Mouse (Mus musculus): ENCODE measurements at regions not wholly inside any gene's neighbourhood (a gene's known extent, or its start where the extent isn't known, plus 50 kb on each side); places are given as distances from the start of the nearest gene placed in this dataset.

GRCm38 (mm10) chr5:41994307-41994706, 73.5 kb upstream of the Gm16223 start:
- DNase-seq (ENCODE audit: low spot score), result no peak
- Histone ChIP-seq H3K27ac (ENCODE audit: low read depth) (no peak overlapping the region), H3K4me3 (ENCODE audit: low read depth, low read length) (no peak overlapping the region), H3K4me1 (ENCODE audit: control insufficient read depth, insufficient read depth) (no peaks in the 10 kb centered on the region), H3K9me3 (replicated peaks; ENCODE audit: control insufficient read depth, low read length) (no peaks in the 10 kb centered on the region), H3K27me3 (ENCODE audit: control insufficient read depth, insufficient read depth, low read length) (no peaks in the 10 kb centered on the region), H3K4me2 (ENCODE audit: low read depth, low read length) (no peak overlapping the region), H3K9ac (replicated peaks; ENCODE audit: low read depth, low read length) (no peak overlapping the region), H3K36me3 (replicated peaks; ENCODE audit: control insufficient read depth, insufficient read depth, low read length) (no peaks in the 10 kb centered on the region)
- no peak for ATAC-seq (ENCODE audit: insufficient read depth, low read depth)
- 56% methylated on average over 2 of the region's 2 CpGs for WGBS
- TF ChIP-seq EP300 (IDR thresholded peaks at IDR 0.05; ENCODE audit: low read depth), result no peak

GRCm38 (mm10) chr5:41983556-41983955, 84.2 kb upstream of the Gm16223 start:
- no peak overlapping the region for H3K27ac ChIP-seq (ENCODE audit: low read depth)
- no peak for TF ChIP-seq EP300 (IDR thresholded peaks at IDR 0.05; ENCODE audit: low read depth)
- H3K36me3 ChIP-seq (replicated peaks; ENCODE audit: control insufficient read depth, insufficient read depth, low read length), result no peaks in the 10 kb centered on the region
- no peak for ATAC-seq (ENCODE audit: insufficient read depth, low read depth)
- H3K4me1 ChIP-seq (ENCODE audit: control insufficient read depth, insufficient read depth), result no peaks in the 10 kb centered on the region
- no peak for DNase-seq (ENCODE audit: low spot score)
- no peak overlapping the region for H3K4me2 ChIP-seq (ENCODE audit: low read depth, low read length)
- no peaks in the 10 kb centered on the region for H3K9me3 ChIP-seq (replicated peaks; ENCODE audit: control insufficient read depth, low read length)
- 46% methylated on average over 4 of the region's 4 CpGs for WGBS
- H3K9ac ChIP-seq (replicated peaks; ENCODE audit: low read depth, low read length), result no peak overlapping the region
- no peaks in the 10 kb centered on the region for H3K27me3 ChIP-seq (ENCODE audit: control insufficient read depth, insufficient read depth, low read length)
- no peak overlapping the region for H3K4me3 ChIP-seq (ENCODE audit: low read depth, low read length)

- Histone ChIP-seq H3K27me3 (ENCODE audit: control insufficient read depth, insufficient read depth, low read length) (no peaks in the 10 kb centered on the region), H3K9me3 (replicated peaks; ENCODE audit: control insufficient read depth, low read length) (no peaks in the 10 kb centered on the region), H3K4me3 (ENCODE audit: low read depth, low read length) (no peak overlapping the region), H3K4me1 (ENCODE audit: control insufficient read depth, insufficient read depth) (no peaks in the 10 kb centered on the region), H3K27ac (ENCODE audit: low read depth) (no peak overlapping the region), H3K9ac (replicated peaks; ENCODE audit: low read depth, low read length) (no peak overlapping the region), H3K4me2 (ENCODE audit: low read depth, low read length) (no peak overlapping the region), H3K36me3 (replicated peaks; ENCODE audit: control insufficient read depth, insufficient read depth, low read length) (no peaks in the 10 kb centered on the region)
- no peak for DNase-seq (ENCODE audit: low spot score)
- TF ChIP-seq CTCF (IDR thresholded peaks at IDR 0.05; ENCODE audit: low read depth) (no peak), EP300 (IDR thresholded peaks at IDR 0.05; ENCODE audit: low read depth) (no peak)
- no peak for ATAC-seq (ENCODE audit: insufficient read depth, low read depth)
Measured at GRCm38 (mm10) chr5:41975535-41975934, 92.2 kb upstream of the Gm16223 start.

- no peaks in the 10 kb centered on the region for H3K4me1 ChIP-seq (ENCODE audit: control insufficient read depth, insufficient read depth)
- no peak overlapping the region for H3K4me3 ChIP-seq (ENCODE audit: low read depth, low read length)
- 45% methylated on average over 1 of the region's 1 CpGs for WGBS
- TF ChIP-seq EP300 (IDR thresholded peaks at IDR 0.05; ENCODE audit: low read depth), result no peak
- peak; percentile 17; the same call in 1 of the 2 replicates for TF ChIP-seq CTCF (IDR thresholded peaks at IDR 0.05; ENCODE audit: low read depth)
- DNase-seq (ENCODE audit: low spot score) (no peak), ATAC-seq (ENCODE audit: insufficient read depth, low read depth) (no peak)
- no peak overlapping the region for H3K9ac ChIP-seq (replicated peaks; ENCODE audit: low read depth, low read length)
- H3K4me2 ChIP-seq (ENCODE audit: low read depth, low read length), result no peak overlapping the region
- no peak overlapping the region for H3K27ac ChIP-seq (ENCODE audit: low read depth)
- H3K27me3 ChIP-seq (ENCODE audit: control insufficient read depth, insufficient read depth, low read length), result no peaks in the 10 kb centered on the region
- H3K9me3 ChIP-seq (replicated peaks; ENCODE audit: control insufficient read depth, low read length), result no peaks in the 10 kb centered on the region
- H3K36me3 ChIP-seq (replicated peaks; ENCODE audit: control insufficient read depth, insufficient read depth, low read length), result no peaks in the 10 kb centered on the region
Measured at GRCm38 (mm10) chr5:41971201-41971600, 96.6 kb upstream of the Gm16223 start.

- no peaks in the 10 kb centered on the region for H3K9me3 ChIP-seq (replicated peaks; ENCODE audit: control insufficient read depth, low read length)
- no peak overlapping the region for H3K4me3 ChIP-seq (ENCODE audit: low read depth, low read length)
- TF ChIP-seq CTCF (IDR thresholded peaks at IDR 0.05; ENCODE audit: low read depth) (no peak), EP300 (IDR thresholded peaks at IDR 0.05; ENCODE audit: low read depth) (no peak)
- H3K4me1 ChIP-seq (ENCODE audit: control insufficient read depth, insufficient read depth), result no peaks in the 10 kb centered on the region
- WGBS, result 58% methylated on average over 1 of the region's 1 CpGs
- H3K27ac ChIP-seq (ENCODE audit: low read depth), result no peak overlapping the region
- DNase-seq (ENCODE audit: low spot score) (no peak), ATAC-seq (ENCODE audit: insufficient read depth, low read depth) (no peak)
- no peak overlapping the region for H3K4me2 ChIP-seq (ENCODE audit: low read depth, low read length)
- no peak overlapping the region for H3K9ac ChIP-seq (replicated peaks; ENCODE audit: low read depth, low read length)
- no peaks in the 10 kb centered on the region for H3K27me3 ChIP-seq (ENCODE audit: control insufficient read depth, insufficient read depth, low read length)
- no peaks in the 10 kb centered on the region for H3K36me3 ChIP-seq (replicated peaks; ENCODE audit: control insufficient read depth, insufficient read depth, low read length)
Measured at GRCm38 (mm10) chr5:41966958-41967357, 100.8 kb upstream of the Gm16223 start.

GRCm38 (mm10) chr5:41947114-41947640, 103.1 kb upstream of the Bod1l start:
- no peak for TF ChIP-seq CTCF (IDR thresholded peaks at IDR 0.05; ENCODE audit: low read depth)
- no peak for TF ChIP-seq EP300 (IDR thresholded peaks at IDR 0.05; ENCODE audit: low read depth)
- no peaks in the 10 kb centered on the region for H3K27me3 ChIP-seq (ENCODE audit: control insufficient read depth, insufficient read depth, low read length)
- no peaks in the 10 kb centered on the region for H3K36me3 ChIP-seq (replicated peaks; ENCODE audit: control insufficient read depth, insufficient read depth, low read length)
- H3K27ac ChIP-seq (ENCODE audit: low read depth), result no peak overlapping the region
- no peaks in the 10 kb centered on the region for H3K9me3 ChIP-seq (replicated peaks; ENCODE audit: control insufficient read depth, low read length)
- 53% methylated on average over 7 of the region's 7 CpGs for WGBS
- no peak overlapping the region for H3K9ac ChIP-seq (replicated peaks; ENCODE audit: low read depth, low read length)
- no peak overlapping the region for H3K4me3 ChIP-seq (ENCODE audit: low read depth, low read length)
- no peaks in the 10 kb centered on the region for H3K4me1 ChIP-seq (ENCODE audit: control insufficient read depth, insufficient read depth)
- ATAC-seq (ENCODE audit: insufficient read depth, low read depth) (no peak), DNase-seq (ENCODE audit: low spot score) (no peak)
- no peak overlapping the region for H3K4me2 ChIP-seq (ENCODE audit: low read depth, low read length)

Measured in heart, postnatal 0 days (tissue).